Mouse (Mus musculus): ENCODE data around the gene Gpc1. TPM values are rescaled to one million over a fixed set of nuclear protein-coding genes. Genes with fewer than 3 reads are reported as not detected.

Gpc1 gene
- 9.5 and 13.5 TPM in 2 replicates for polyA plus RNA-seq (2015; fragmentation: Nextera tagmentation; extraction: Ambion mirVana)

GRCm38 (mm10) chr1:92831188-92832001 is at the start of gene Gpc1:
Gpc1 (plus strand) TSS chr1:92831645.

GRCm38 (mm10) chr1:92902786-92903185 is 71.3 kb downstream of the Gpc1 start, which contains the start of gene Ankmy1:
Ankmy1 (minus strand) TSS chr1:92902906.

GRCm38 (mm10) chr1:92906779-92907631 is 75.6 kb downstream of the Gpc1 start, which contains the start of gene Dusp28:
Dusp28 (plus strand) TSS chr1:92906981.

MicroRNA genes within 50 kb of the gene (microRNA counts, 519-probe panel; counts per million panel counts)
- microRNA mmu-miR-149, result 3,971 counts per million, percentile 16 among the panel's probes with 10 or more counts

Other genes starting within 250 kb of the Gpc1 start
- gene Olfr1412, start 245.9 kb upstream of the Gpc1 start, polyA plus RNA-seq (2015; fragmentation: Nextera tagmentation; extraction: Ambion mirVana), result not detected in 2 replicates
- not detected in 2 replicates for gene Olfr1411, start 237.2 kb upstream of the Gpc1 start, polyA plus RNA-seq (2015; fragmentation: Nextera tagmentation; extraction: Ambion mirVana)
- gene Olfr1410, start 225.9 kb upstream of the Gpc1 start, polyA plus RNA-seq (2015; fragmentation: Nextera tagmentation; extraction: Ambion mirVana), result not detected in 2 replicates
- gene Olfr12, start 213.9 kb upstream of the Gpc1 start, polyA plus RNA-seq (2015; fragmentation: Nextera tagmentation; extraction: Ambion mirVana), result not detected in 2 replicates
- gene Cops9, start 189.7 kb upstream of the Gpc1 start, polyA plus RNA-seq (2015; fragmentation: Nextera tagmentation; extraction: Ambion mirVana), result 286 and 318 TPM in 2 replicates
- 0.55 and 0.67 TPM in 2 replicates for gene Otos, start 182.8 kb upstream of the Gpc1 start, polyA plus RNA-seq (2015; fragmentation: Nextera tagmentation; extraction: Ambion mirVana)
- gene Ankmy1, start 71.3 kb downstream of the Gpc1 start, polyA plus RNA-seq (2015; fragmentation: Nextera tagmentation; extraction: Ambion mirVana), result 0.04 TPM in 1 of 2 replicates, not detected in the other
- gene Dusp28, start 75.3 kb downstream of the Gpc1 start, polyA plus RNA-seq (2015; fragmentation: Nextera tagmentation; extraction: Ambion mirVana), result 11.0 and 12.3 TPM in 2 replicates
- gene Rnpepl1, start 79.1 kb downstream of the Gpc1 start, polyA plus RNA-seq (2015; fragmentation: Nextera tagmentation; extraction: Ambion mirVana), result 18.1 and 23.2 TPM in 2 replicates
- gene Capn10, start 102.7 kb downstream of the Gpc1 start, polyA plus RNA-seq (2015; fragmentation: Nextera tagmentation; extraction: Ambion mirVana), result 13.7 and 15.4 TPM in 2 replicates
- 1.8 and 2.6 TPM in 2 replicates for gene Gpr35, start 119.2 kb downstream of the Gpc1 start, polyA plus RNA-seq (2015; fragmentation: Nextera tagmentation; extraction: Ambion mirVana)
- 0.12 and 0.73 TPM in 2 replicates for gene Aqp12, start 174.7 kb downstream of the Gpc1 start, polyA plus RNA-seq (2015; fragmentation: Nextera tagmentation; extraction: Ambion mirVana)

Data from spleen, postnatal 0 days (tissue).